Mouse (Mus musculus) liver, embryonic 14.5 days (tissue): ENCODE results near the gene Tmem54.

Experiments used
- CTCF ChIP-seq: IDR thresholded peaks from 2 replicates; pipeline ENCODE4 v1.5.1; 2016; ENCODE audit warnings: antibody characterized with exemption, low read depth, control low read depth
- EP300 ChIP-seq: IDR thresholded peaks from 2 replicates; pipeline ENCODE4 v1.6.1; 2016; ENCODE audit warnings: antibody characterized with exemption, low read depth

DNA sequence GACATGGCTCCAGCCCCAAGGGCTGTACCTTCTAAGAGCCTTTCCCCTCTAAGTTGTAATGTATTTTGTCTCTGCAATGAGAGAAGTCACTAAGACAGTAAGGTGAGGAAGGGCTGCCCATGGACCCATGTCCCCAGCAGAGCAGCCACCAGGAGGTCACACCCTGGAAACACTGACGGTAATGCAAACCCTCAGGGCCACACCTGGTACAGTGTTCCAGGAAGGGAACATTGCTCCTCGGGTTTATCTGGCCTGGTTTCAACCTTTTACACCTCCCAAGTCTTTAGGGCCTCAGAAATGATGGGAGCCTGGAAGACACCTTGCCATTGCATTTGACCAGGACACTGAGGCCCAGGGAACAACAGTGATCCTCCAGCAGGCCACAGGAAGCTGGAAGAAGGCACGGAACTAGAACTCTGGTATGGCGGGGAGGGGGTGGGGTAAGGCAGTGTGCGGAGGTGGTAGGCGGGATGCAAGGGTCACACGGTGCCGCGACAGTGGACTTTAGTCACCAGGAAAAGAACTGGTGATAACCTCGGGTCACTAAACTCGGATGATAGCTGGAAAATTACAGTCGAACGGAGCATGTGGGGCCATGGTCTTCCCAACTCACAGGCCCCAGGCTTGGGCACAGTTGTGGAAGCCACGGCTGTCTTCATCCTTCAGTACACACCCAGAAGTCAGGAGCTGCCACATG is 3.1 kb upstream of the Tmem54 start:
- TF ChIP-seq EP300, result no peak
- TF ChIP-seq CTCF, result no peak
